Mouse (Mus musculus): Measurements from ENCODE around the gene Gga2. TPM values are rescaled to one million over a fixed set of nuclear protein-coding genes. Genes with fewer than 3 reads are reported as not detected.
A peak's percentile ranks its signal among the peaks of the same experiment; 100 is the strongest.

The Gga2 gene
- polyA plus RNA-seq (2012; rRNA removed): 76.8 and 102 TPM in 2 replicates

GRCm38 (mm10) chr7:122020667-122021354, at the start of gene Gga2:
Gene Gga2, minus strand, starts transcription at chr7:122021222.
- DNase-seq (ENCODE audit: low read depth): no peak

DNA sequence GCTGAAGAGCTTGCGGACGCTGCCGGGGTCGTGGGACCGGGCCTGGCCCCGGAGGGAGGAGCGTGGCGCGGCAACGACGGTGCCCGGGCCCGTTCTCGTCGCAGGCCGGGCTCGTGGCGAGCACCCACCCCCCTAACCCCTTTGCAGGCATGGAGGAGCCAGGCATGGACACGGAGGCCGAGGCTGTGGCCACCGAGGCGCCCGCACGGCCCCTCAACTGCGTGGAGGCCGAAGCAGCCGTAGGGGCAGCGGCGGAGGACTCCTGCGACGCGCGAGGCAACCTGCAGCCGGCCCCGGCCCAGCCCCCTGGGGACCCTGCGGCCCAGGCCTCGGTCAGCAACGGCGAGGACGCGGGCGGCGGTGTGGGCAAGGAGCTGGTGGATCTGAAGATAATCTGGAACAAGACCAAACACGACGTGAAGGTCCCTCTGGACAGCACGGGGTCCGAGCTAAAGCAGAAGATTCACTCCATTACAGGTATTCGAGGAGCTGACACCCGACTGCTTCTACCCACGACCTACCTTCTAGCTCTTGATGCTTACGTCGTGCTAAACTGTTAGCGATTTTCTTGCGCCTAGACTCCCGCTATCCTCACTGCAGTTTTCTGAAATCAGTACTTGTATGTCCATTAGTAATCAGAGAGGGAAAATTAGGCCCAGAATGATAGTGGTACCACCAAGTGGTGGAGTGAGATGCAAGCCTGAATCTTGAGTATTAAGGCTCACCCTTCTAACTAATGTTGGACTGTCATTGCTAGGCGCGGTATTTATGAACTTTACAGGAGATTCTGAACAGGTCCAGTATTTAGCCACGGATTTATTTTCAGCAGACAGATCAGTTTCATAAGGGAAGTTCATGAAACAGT, 46.7 kb upstream of the Gga2 start:
- no peak for DNase-seq (ENCODE audit: low read depth)

DNA sequence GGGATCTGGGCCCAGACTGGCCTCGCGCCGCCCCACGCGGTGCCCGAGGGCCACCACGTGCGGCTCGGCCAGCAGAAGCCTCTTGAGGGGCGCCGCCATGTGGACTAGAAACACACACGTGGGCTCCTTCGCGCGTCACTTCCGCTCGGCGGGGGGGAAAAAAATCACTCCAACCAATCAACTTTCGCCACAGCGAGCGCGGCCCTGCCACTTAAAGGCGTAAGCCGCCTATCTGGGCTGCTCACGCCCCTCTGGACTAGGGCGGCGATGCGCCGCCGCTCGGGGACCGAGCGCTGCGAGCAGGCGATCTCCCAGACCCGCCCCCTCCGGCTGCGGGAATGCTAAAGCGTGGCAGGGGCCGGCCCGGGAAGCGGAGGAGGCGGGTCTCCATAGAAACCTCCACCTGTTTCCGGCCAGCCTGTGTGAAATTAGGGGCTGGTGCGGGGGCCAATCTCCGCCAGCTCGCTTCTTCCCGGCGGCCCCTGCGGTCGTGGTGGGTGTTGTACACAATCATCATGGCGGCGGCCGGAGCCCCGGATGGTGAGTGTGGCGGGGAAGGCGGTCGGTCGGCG, 46.0 kb upstream of the Gga2 start, which contains the start of the genes Ubfd1 and Ears2:
Gene Ubfd1 (plus strand): TSS at position 231 of the 572 bp plus-strand sequence.
Gene Ears2 (minus strand): TSS at position 319 of the 572 bp plus-strand sequence.
- DNase-seq (ENCODE audit: low read depth): no peak

DNA sequence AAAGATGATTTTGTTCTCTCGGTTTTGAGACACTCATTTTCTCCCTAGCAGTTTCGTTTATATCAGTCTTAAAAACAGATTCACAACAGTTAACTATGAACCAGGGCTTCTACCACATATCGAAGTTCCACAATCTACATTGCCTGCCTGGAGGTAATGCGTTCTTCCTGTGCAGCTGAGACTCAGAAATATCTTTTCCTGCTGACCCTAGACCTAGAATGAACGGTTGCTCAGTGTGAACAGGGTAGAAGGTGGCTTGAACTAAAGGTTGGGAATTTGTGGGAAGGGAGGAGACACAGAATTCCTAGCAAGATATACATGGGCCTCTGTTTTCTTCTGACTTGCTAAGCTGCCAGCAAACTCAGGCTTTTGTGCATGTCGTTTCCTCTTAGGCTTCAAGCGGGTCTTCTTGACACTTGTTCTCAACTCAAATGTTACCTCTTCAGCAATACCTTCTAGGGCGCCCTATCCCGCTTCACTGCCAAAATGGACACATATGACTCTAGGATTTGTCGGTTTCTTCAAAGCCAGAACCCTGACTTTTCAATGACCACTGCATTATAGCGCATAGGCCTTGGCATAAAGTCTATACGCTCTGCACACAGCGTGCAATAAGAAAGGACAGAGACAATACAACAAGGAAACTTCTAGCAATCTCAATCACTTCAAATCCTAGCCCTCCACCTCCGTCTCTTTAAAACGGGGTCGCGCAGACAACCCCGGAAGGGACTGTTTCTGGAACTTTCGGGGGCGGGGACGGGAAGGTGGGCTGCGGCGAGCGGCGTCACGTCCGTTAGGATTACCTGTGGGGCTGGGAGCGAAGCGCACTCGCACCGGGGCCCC, 45.3 kb upstream of the Gga2 start:
- DNase-seq (ENCODE audit: low read depth): no peak

DNA sequence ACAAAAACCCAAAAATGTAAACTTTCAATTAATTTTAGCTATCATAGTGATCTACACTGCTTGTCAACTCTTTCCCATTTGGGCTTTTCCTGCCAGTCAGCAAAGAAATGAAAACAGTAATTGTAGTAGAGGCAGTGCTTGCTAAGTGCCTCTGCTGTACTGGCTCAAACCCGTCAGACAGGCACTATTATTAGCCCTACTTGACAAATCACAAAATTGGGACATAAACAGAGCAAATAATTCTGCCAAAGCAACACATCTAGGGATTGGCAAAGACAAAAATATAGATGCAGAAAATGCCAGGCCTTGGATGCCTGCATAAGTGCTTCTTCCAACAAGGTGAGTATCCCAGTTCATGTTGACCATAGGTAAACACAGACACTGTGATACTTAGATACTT, 44.6 kb upstream of the Gga2 start:
- DNase-seq (ENCODE audit: low read depth): no peak

GRCm38 (mm10) chr7:122056633-122057032, 35.6 kb upstream of the Gga2 start:
- no peak for DNase-seq (ENCODE audit: low read depth)

DNA sequence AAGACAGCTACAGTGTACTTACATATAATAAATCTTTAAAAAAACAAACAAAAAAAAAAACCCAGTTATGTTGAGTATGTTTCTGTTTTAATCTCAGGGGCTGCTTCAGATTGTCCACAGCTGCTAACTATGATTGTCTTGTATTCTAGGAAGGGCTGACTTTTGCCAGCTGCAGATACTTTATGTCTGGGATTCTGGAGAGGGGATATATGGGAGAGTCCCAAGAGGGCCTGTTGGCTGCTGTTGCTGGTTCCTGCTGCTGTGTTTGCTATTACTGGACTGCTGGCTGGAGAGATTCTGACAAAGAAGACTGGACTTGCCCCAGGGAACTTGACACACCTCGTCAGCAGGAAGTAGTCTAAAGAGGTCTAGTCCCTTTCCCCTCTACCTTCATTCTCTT, 29.8 kb upstream of the Gga2 start:
- DNase-seq (ENCODE audit: low read depth): no peak

- DNase-seq (ENCODE audit: low read depth): no peak
Measured at GRCm38 (mm10) chr7:122048191-122048590, 27.2 kb upstream of the Gga2 start.

- DNase-seq (ENCODE audit: low read depth): no peak
Measured at GRCm38 (mm10) chr7:122046813-122047212, 25.8 kb upstream of the Gga2 start.

DNA sequence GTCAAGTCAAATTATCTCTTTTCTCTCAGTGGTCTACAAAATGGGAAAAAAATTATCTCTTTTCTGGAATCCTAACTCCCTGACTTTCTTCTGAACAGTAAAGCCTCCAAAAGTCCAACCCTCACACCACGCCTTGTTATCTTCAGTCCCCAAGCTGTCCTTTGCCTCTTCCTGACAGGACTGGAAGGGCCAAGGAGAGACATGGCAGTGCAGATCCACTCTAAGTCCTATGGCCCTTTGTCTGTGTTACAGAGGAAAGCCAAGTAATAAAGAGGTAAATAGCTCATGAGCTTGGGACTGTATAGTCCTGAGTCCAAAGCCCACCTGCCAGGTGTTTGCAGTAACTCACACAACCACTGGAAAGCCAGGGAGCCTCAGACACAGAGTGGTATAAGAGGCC, 24.7 kb upstream of the Gga2 start:
- no peak for DNase-seq (ENCODE audit: low read depth)

GRCm38 (mm10) chr7:122045181-122045634, 24.2 kb upstream of the Gga2 start:
- no peak for DNase-seq (ENCODE audit: low read depth)

DNA sequence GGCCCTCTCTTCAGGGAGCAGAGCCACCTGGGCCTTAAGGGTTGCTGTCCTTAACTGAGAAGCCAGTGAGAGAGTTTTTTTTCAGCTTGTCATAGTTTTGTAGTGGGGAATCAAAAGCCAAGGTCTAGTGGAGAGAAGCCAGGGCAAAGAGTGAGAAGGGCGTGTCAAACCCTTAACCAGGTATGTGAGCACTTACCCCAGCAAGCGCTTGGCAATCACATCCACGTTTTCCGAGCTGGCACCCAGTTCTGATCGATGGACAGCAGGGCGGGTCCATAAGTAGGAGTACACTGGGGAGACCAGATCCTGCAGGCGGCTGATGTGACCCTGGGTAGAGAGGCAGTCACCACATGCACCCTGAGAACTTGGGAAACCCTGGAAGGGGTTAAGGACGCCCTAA, 23.1 kb upstream of the Gga2 start:
- no peak for DNase-seq (ENCODE audit: low read depth)

DNA sequence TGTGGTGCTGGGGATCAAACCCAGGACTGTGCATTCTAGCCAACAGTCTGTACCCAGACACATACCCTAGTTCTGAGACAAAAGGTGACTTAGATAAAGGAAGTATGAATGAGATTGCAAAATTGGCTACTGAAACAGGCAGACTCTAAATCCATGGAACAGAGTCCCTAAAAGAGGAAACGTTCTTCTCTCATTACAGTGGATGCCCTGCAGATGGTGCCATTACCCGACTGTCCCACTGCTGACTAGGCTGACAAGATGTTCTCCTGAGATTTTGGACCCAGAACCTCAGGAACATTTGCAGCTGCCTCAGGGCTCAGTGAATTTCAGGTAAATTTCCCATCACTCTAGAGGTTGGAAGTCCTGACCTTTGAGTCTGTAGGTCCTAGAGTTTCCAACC, 13.3 kb upstream of the Gga2 start:
- no peak for DNase-seq (ENCODE audit: low read depth)

DNA sequence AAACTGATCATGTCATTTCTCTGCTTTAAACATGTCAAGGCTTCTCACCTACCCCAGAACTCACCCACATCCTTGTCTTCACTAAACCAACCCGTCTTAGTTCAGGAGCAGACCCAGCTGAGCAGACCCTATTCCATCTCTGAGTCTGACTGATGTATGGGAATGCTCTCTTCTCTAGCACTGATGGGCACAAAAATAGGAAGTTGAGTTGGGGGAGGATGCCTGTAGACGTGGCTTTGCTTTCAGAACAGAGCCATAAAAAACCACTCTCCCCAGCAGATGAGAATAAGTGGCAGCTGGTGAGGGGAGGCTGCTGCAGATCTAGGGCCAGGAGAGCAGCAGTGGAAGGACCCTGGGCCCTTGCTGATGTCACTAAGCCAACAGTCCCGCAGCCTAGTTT, 12.3 kb upstream of the Gga2 start:
- DNase-seq (ENCODE audit: low read depth): no peak

GRCm38 (mm10) chr7:122022131-122022530, 1.1 kb upstream of the Gga2 start:
- DNase-seq (ENCODE audit: low read depth): no peak

GRCm38 (mm10) chr7:122020273-122020666, 752 bp downstream of the Gga2 start:
- no peak for DNase-seq (ENCODE audit: low read depth)

DNA sequence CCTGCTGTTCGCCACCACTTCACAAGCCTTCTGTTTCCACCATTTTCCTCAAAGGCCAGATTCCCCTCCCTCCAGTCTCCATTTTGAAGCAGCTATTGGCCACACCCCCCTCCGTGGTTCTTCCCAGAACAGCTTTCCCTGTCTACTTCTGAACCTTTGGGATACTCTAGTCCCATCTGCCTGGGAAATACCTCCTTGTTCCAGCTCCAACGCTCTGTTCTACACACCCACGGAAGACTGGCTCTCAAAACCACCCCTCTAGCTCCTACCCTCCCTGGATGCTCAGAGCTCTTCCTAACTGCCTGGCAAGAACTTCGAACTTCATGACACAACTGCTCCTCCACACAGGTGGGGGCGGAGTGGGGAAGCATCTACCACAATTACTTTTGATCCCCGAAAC, 2.0 kb downstream of the Gga2 start:
- no peak for DNase-seq (ENCODE audit: low read depth)

- DNase-seq (ENCODE audit: low read depth): no peak
Measured at GRCm38 (mm10) chr7:122018247-122018646, 2.8 kb downstream of the Gga2 start.

DNA sequence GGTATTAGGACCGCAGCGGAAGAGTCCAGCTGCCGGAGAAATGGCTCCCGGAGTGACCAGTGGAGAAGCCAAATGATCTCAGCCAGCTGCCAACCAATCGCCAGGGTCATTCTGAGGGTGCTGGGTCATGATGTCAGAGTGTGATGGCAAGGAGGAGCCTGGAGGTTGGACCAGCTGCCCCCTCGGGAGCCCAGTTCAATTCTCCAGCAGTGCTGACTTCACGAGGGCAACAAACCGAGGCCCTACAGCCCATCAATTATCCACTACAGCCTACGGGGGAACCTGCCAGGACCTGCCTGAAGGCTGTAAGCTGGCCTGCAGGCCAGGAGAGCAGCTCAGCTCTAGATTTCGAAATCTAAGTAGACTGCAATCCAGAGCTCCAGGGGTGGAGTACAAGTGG, 5.3 kb downstream of the Gga2 start:
- peak; percentile 70 for DNase-seq (ENCODE audit: low read depth)

DNA sequence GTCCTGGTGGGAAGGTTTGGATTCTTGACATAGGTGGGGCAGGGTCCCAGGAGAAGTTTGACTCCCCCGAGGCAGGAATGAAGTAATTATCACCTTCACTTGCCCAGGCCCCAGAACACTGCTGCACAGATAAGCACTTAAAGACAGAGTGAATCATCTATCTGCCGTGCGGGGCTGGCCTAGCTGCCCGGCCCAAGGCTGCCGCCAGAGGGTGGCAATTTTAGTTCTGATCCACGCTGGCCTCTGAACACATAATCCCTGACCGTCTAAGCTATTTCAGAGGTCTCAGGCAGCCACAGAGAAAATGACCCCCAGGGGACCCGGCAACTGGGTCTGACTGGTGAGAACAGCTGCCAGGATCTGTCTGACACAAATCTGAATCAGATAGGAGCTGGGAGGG, 5.9 kb downstream of the Gga2 start:
- DNase-seq (ENCODE audit: low read depth): no peak

GRCm38 (mm10) chr7:122012949-122013348, 8.1 kb downstream of the Gga2 start:
- DNase-seq (ENCODE audit: low read depth): no peak

DNA sequence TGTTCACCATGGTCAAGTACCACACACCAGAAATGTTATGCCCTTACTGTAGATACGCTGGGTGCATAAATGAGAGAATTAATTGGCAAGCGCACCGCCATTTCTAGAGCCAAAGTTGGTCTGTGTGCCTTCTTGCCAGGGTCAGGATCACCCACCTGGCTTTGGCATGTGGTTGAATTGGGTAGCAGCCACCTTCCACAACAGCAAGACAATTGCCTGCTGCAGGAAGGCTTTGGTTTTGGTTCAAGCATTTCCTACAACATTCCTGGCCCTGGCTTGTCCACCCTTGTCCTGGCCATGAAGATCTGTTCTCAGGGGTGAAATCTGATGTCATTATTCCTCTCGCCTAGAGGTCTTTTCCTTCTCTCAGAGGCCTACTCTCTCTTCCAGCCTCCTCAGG, 8.7 kb downstream of the Gga2 start:
- no peak for DNase-seq (ENCODE audit: low read depth)
